Mouse (Mus musculus): ENCODE measurements around the gene Mis18bp1.

- no peak for TF ChIP-seq CTCF (IDR thresholded peaks at IDR 0.05; ENCODE audit: control insufficient read depth, insufficient read depth, insufficient read length)
- no peak for TF ChIP-seq CEBPB (IDR thresholded peaks at IDR 0.05; ENCODE audit: low read depth)
- TF ChIP-seq MAX (IDR thresholded peaks at IDR 0.05) = no peak
- TF ChIP-seq MYOD1 (IDR thresholded peaks at IDR 0.05; ENCODE audit: control insufficient read depth, insufficient read length, low read depth) = no peak
- TF ChIP-seq USF1 (IDR thresholded peaks at IDR 0.05; ENCODE audit: low read depth) = no peak
These were observed 58.5 kb downstream of the Mis18bp1 start for GRCm38 (mm10) chr12:65113925-65114324.
